Mouse (Mus musculus): ENCODE data around the gene Agmo. TPM values are rescaled to one million over a fixed set of nuclear protein-coding genes. Genes with fewer than 3 reads are reported as not detected.

Gene Agmo
- total and polyA plus RNA-seq, 3 experiments: 0.08 TPM; not detected in 2

DNA sequence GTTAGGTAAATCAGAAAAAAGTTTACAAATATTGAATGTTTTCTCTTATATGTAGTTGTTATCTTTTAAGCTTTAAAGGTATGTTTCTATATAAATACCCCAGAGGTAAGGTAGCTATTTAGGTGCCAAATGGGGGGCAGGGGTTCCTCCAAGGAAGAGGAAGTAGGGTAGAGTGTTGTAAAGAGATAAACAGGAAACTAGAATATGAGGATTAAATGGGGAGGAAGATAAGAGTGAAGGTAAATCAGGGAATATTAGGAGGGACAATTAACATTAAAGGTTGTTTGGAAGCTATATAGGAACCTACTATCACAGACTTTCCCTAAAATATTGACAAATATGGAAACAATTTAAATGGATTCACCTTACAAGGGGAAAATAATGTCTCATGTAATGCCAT, 382.6 kb downstream of the Agmo start:
- H3K27ac ChIP-seq (ENCODE audit: control insufficient read depth, low read depth, low read length): no peak overlapping the region
- DNase-seq (ENCODE audit: low read depth, low spot score): peak; percentile 49
- H3K4me1 ChIP-seq (ENCODE audit: control insufficient read depth in 1 of 2, insufficient read depth in 2 of 2, low read length in 2 of 2): peaks cover 3 to 8% of the 10 kb centered on the region in 2 experiments
- no peak overlapping the region for H3K9ac ChIP-seq (ENCODE audit: control insufficient read depth, low read depth, low read length, poor library complexity, severe bottlenecking)
- H3K27me3 ChIP-seq (ENCODE audit: control insufficient read depth in 1 of 2, insufficient read depth in 2 of 2, low read length in 2 of 2): no peaks in the 10 kb centered on the region
- TF ChIP-seq CHD1 (IDR thresholded peaks at IDR 0.05; ENCODE audit: low read depth, low read length): no peak
- no peak for TF ChIP-seq POLR2AphosphoS2 (IDR thresholded peaks at IDR 0.05; ENCODE audit: low read length)
- no peak for TF ChIP-seq HCFC1 (IDR thresholded peaks at IDR 0.05; ENCODE audit: low read depth, low read length)
- peak; percentile 69 for TF ChIP-seq GATA1 (IDR thresholded peaks at IDR 0.05; ENCODE audit: low read depth, low read length)
- TF ChIP-seq RAD21 (IDR thresholded peaks at IDR 0.05; ENCODE audit: low read depth, low read length): no peak
- no peak for TF ChIP-seq POLR2A (IDR thresholded peaks at IDR 0.05; ENCODE audit: control insufficient read depth in 1 of 2, insufficient read depth in 1 of 2, low read depth in 1 of 2, low read length in 2 of 2, poor library complexity in 1 of 2)
- TF ChIP-seq MAZ (IDR thresholded peaks at IDR 0.05; ENCODE audit: low read depth, low read length): no peak
- no peak for TF ChIP-seq E2F4 (IDR thresholded peaks at IDR 0.05; ENCODE audit: borderline replicate concordance, low read depth, low read length)
- no peak for TF ChIP-seq ZNF384 (IDR thresholded peaks at IDR 0.05; ENCODE audit: low read depth, low read length)
- 0 out of 2 replicates have a peak, but pooled peaks have one; percentile 23 for TF ChIP-seq ETS1 (IDR thresholded peaks at IDR 0.05; ENCODE audit: low read depth, low read length)
- TF ChIP-seq TCF12 (IDR thresholded peaks at IDR 0.05; ENCODE audit: low read depth, low read length): peak; percentile 87
- no peak for TF ChIP-seq SMC3 (IDR thresholded peaks at IDR 0.05; ENCODE audit: low read depth, low read length)
- no peak for TF ChIP-seq MYC (IDR thresholded peaks at IDR 0.05; ENCODE audit: low read depth, low read length)
- no peak for TF ChIP-seq GABPA (IDR thresholded peaks at IDR 0.05; ENCODE audit: low read depth, low read length)
- TF ChIP-seq MEF2A (IDR thresholded peaks at IDR 0.05; ENCODE audit: extremely low read depth, insufficient replicate concordance, low read depth, low read length, poor library complexity, severe bottlenecking): no peak
- TF ChIP-seq NRF1 (IDR thresholded peaks at IDR 0.05; ENCODE audit: insufficient read depth, low read depth, low read length, poor library complexity, severe bottlenecking): no peak
- no peak for TF ChIP-seq ZMIZ1 (IDR thresholded peaks at IDR 0.05; ENCODE audit: low read depth, low read length)
- TF ChIP-seq UBTF (IDR thresholded peaks at IDR 0.05; ENCODE audit: borderline replicate concordance, insufficient read depth, low read depth, low read length): no peak
- TF ChIP-seq EP300 (IDR thresholded peaks at IDR 0.05; ENCODE audit: low read depth in 1 of 2, low read length in 2 of 2): peak; percentile 86 to 88
- TF ChIP-seq NELFE (IDR thresholded peaks at IDR 0.05; ENCODE audit: low read depth, low read length): no peak
- no peak for TF ChIP-seq MYB (IDR thresholded peaks at IDR 0.05; ENCODE audit: low read depth, low read length)
- no peak for TF ChIP-seq TAL1 (IDR thresholded peaks at IDR 0.05; ENCODE audit: low read length)
- no peak for TF ChIP-seq ELF1 (IDR thresholded peaks at IDR 0.05; ENCODE audit: low read depth, low read length)
- no peak for TF ChIP-seq CHD2 (IDR thresholded peaks at IDR 0.05; ENCODE audit: low read length)
- no peak for TF ChIP-seq USF1 (IDR thresholded peaks at IDR 0.05; ENCODE audit: low read depth, low read length)
- no peak for TF ChIP-seq JUND (IDR thresholded peaks at IDR 0.05; ENCODE audit: low read depth, low read length)
- TF ChIP-seq TBP (IDR thresholded peaks at IDR 0.05; ENCODE audit: low read depth, low read length): no peak
- TF ChIP-seq BHLHE40 (IDR thresholded peaks at IDR 0.05; ENCODE audit: borderline replicate concordance, low read depth, low read length): no peak
- TF ChIP-seq SIN3A (IDR thresholded peaks at IDR 0.05; ENCODE audit: low read length): no peak
- TF ChIP-seq CTCF (IDR thresholded peaks at IDR 0.05 in 2 of 3, conservative IDR thresholded peaks at IDR 0.05 in 1 of 3; ENCODE audit: control insufficient read depth in 1 of 3, insufficient read depth in 1 of 3, low read depth in 2 of 3, low read length in 3 of 3, poor library complexity in 1 of 3, severe bottlenecking in 1 of 3): no peak
- TF ChIP-seq MAX (IDR thresholded peaks at IDR 0.05; ENCODE audit: low read length): no peak
- TF ChIP-seq RCOR1 (IDR thresholded peaks at IDR 0.05; ENCODE audit: low read depth, low read length): peak; percentile 74
- TF ChIP-seq POLR2AphosphoS5 (IDR thresholded peaks at IDR 0.05; ENCODE audit: borderline replicate concordance, low read depth, low read length): no peak
- TF ChIP-seq ZKSCAN1 (IDR thresholded peaks at IDR 0.05; ENCODE audit: low read depth, low read length): no peak
- TF ChIP-seq USF2 (IDR thresholded peaks at IDR 0.05; ENCODE audit: borderline replicate concordance in 1 of 2, insufficient read depth in 1 of 2, low read depth in 1 of 2, low read length in 2 of 2): no peak
- TF ChIP-seq ZC3H11A (IDR thresholded peaks at IDR 0.05; ENCODE audit: low read depth, low read length): no peak
- TF ChIP-seq MAFK (IDR thresholded peaks at IDR 0.05; ENCODE audit: borderline replicate concordance, low read depth, low read length): no peak
- no peak for TF ChIP-seq MXI1 (IDR thresholded peaks at IDR 0.05; ENCODE audit: low read depth, low read length)
- no peak for TF ChIP-seq KAT2A (conservative IDR thresholded peaks at IDR 0.05; ENCODE audit: low read depth, low read length)
- peaks cover 0 to 11% of the 10 kb centered on the region in 2 experiments; a peak in 2 of 4 replicates for H3K36me3 ChIP-seq (ENCODE audit: control insufficient read depth in 1 of 2, insufficient read depth in 2 of 2, low read length in 2 of 2)
- no peak overlapping the region for H3K4me3 ChIP-seq (ENCODE audit: control insufficient read depth in 1 of 2, insufficient read depth in 1 of 2, low read depth in 2 of 2, low read length in 2 of 2)
- no peaks in the 10 kb centered on the region for H3K79me2 ChIP-seq (ENCODE audit: control insufficient read depth, insufficient read depth, low read length, poor library complexity)
- no peaks in the 10 kb centered on the region for H3K9me3 ChIP-seq (replicated peaks; ENCODE audit: insufficient read depth, low read length)

Measured in MEL (cell line).